Mouse (Mus musculus) neural tube, embryonic 14.5 days (tissue): Measurements from ENCODE around the gene Scpep1. TPM values are rescaled to one million over a fixed set of nuclear protein-coding genes. Genes with fewer than 3 reads are reported as not detected.

Experiments used
- ATAC-seq: fragments of 200-750 bp; cut with Nextera tagmentation; 2 replicates; pipeline ENCODE4 v1.8.0; 2017; ENCODE audit warnings: low read depth, mild to moderate bottlenecking, moderate TSS enrichment, moderate library complexity
- H3K27ac ChIP-seq: fragments of 300-500 bp; sonication (generic); 2 replicates; pipeline ENCODE4 v1.5.1; 2014; ENCODE audit warnings: low read depth, mild to moderate bottlenecking, control low read depth, low read length, moderate library complexity, mixed read lengths
- H3K27me3 ChIP-seq: fragments of 300-500 bp; sonication (generic); 2 replicates; pipeline ENCODE4 v1.6.1; 2014; ENCODE audit warnings: low read length; ENCODE audit not compliant: control insufficient read depth, insufficient read depth
- H3K36me3 ChIP-seq: fragments of 300-500 bp; sonication (generic); 2 replicates; pipeline ENCODE4 v1.6.1; 2014; ENCODE audit warnings: low read length, mixed read lengths; ENCODE audit not compliant: control insufficient read depth, insufficient read depth
- H3K4me1 ChIP-seq: fragments of 300-500 bp; sonication (generic); 2 replicates; pipeline ENCODE4 v1.6.1; 2014; ENCODE audit warnings: low read length; ENCODE audit not compliant: control insufficient read depth, insufficient read depth
- H3K4me2 ChIP-seq: fragments of 300-500 bp; sonication (generic); 2 replicates; pipeline ENCODE4 v1.6.1; 2014; ENCODE audit warnings: mild to moderate bottlenecking, low read depth, low read length, control low read depth
- H3K4me3 ChIP-seq: fragments of 300-500 bp; sonication (generic); 2 replicates; pipeline ENCODE4 v1.5.1; 2014; ENCODE audit warnings: low read depth, low read length, control low read depth, mixed read lengths
- H3K9ac ChIP-seq: fragments of 300-500 bp; sonication (generic); replicated peaks from 2 replicates; pipeline ENCODE4 v1.6.1; 2014; ENCODE audit warnings: low read depth, mild to moderate bottlenecking, control low read depth, low read length, mixed read lengths
- H3K9me3 ChIP-seq: fragments of 300-500 bp; sonication (generic); 2 replicates; pipeline ENCODE4 v1.6.1; 2016; ENCODE audit warnings: low read length; ENCODE audit not compliant: control insufficient read depth
- WGBS: fragments of 180-500 bp; shearing (Covaris S2); extraction: QIAGEN DNeasy Blood & Tissue Kit; methylation state at CpG from one replicate; pipeline ENCODE4 v1.1.7; 2014; 5-methylcytosine and 5-hydroxymethylcytosine counted together
- polyA plus RNA-seq: library from polyadenylated mRNA; unstranded; fragments of >200 nt; fragmentation: Nextera tagmentation; extraction: Ambion mirVana; gene quantifications from 2 replicates; pipeline ENCODE4 v1.2.1, GENCODE M21; 2014

Gene Scpep1
- polyA plus RNA-seq, 1 experiment from 2014 or later: 23.7 TPM

- no peak for ATAC-seq
- Histone ChIP-seq H3K27ac (no peak overlapping the region), H3K9me3 (no peaks in the 10 kb centered on the region), H3K4me2 (no peak overlapping the region), H3K4me3 (no peak overlapping the region), H3K36me3 (no peaks in the 10 kb centered on the region; the same call in 1 of the 2 replicates), H3K4me1 (no peaks in the 10 kb centered on the region), H3K9ac (no peak overlapping the region), H3K27me3 (no peaks in the 10 kb centered on the region)
- 93% methylated on average over 4 of the region's 4 CpGs for WGBS
Measured at GRCm38 (mm10) chr11:88939634-88940033, 15.6 kb downstream of the Scpep1 start.

- no peak for ATAC-seq
- Histone ChIP-seq H3K4me2 (no peak overlapping the region), H3K27me3 (no peaks in the 10 kb centered on the region), H3K4me1 (no peaks in the 10 kb centered on the region), H3K9ac (no peak overlapping the region), H3K27ac (no peak overlapping the region), H3K4me3 (no peak overlapping the region), H3K36me3 (no peaks in the 10 kb centered on the region), H3K9me3 (no peaks in the 10 kb centered on the region)
- WGBS: 97% methylated on average over 2 of the region's 2 CpGs
Measured at GRCm38 (mm10) chr11:88938770-88939169, 16.5 kb downstream of the Scpep1 start.

GRCm38 (mm10) chr11:88937886-88938285 is 17.4 kb downstream of the Scpep1 start:
- no peak for ATAC-seq
- Histone ChIP-seq H3K4me3 (no peak overlapping the region), H3K4me1 (no peaks in the 10 kb centered on the region), H3K4me2 (no peak overlapping the region), H3K36me3 (no peaks in the 10 kb centered on the region), H3K27me3 (no peaks in the 10 kb centered on the region), H3K27ac (no peak overlapping the region), H3K9ac (no peak overlapping the region), H3K9me3 (no peaks in the 10 kb centered on the region)
- WGBS: 96% methylated on average over 2 of the region's 2 CpGs

GRCm38 (mm10) chr11:88934089-88935000 is 20.9 kb downstream of the Scpep1 start:
- H3K4me2 ChIP-seq: no peak overlapping the region
- no peak overlapping the region for H3K9ac ChIP-seq
- H3K4me3 ChIP-seq: no peak overlapping the region
- no peak overlapping the region for H3K27ac ChIP-seq
- ATAC-seq: no peak
- 96% methylated on average over 19 of the region's 19 CpGs for WGBS
- H3K9me3 ChIP-seq: no peaks in the 10 kb centered on the region
- H3K27me3 ChIP-seq: no peaks in the 10 kb centered on the region
- no peaks in the 10 kb centered on the region for H3K4me1 ChIP-seq
- H3K36me3 ChIP-seq: no peaks in the 10 kb centered on the region

- Histone ChIP-seq H3K36me3 (no peaks in the 10 kb centered on the region), H3K9me3 (no peaks in the 10 kb centered on the region), H3K27ac (no peak overlapping the region), H3K4me2 (no peak overlapping the region), H3K4me3 (no peak overlapping the region), H3K4me1 (no peaks in the 10 kb centered on the region), H3K27me3 (no peaks in the 10 kb centered on the region), H3K9ac (no peak overlapping the region)
- no peak for ATAC-seq
- 98% methylated on average over 9 of the region's 9 CpGs for WGBS
Measured at GRCm38 (mm10) chr11:88933030-88933429, 22.2 kb downstream of the Scpep1 start.

GRCm38 (mm10) chr11:88931692-88932530 is 23.4 kb downstream of the Scpep1 start:
- 76% methylated on average over 14 of the region's 14 CpGs for WGBS
- no peak for ATAC-seq
- Histone ChIP-seq H3K4me3 (no peak overlapping the region), H3K4me2 (no peak overlapping the region), H3K36me3 (no peaks in the 10 kb centered on the region), H3K9ac (no peak overlapping the region), H3K27me3 (no peaks in the 10 kb centered on the region), H3K27ac (no peak overlapping the region), H3K4me1 (no peaks in the 10 kb centered on the region), H3K9me3 (no peaks in the 10 kb centered on the region)

GRCm38 (mm10) chr11:88926566-88926965 is 28.7 kb downstream of the Scpep1 start:
- Histone ChIP-seq H3K36me3 (no peaks in the 10 kb centered on the region), H3K4me1 (no peaks in the 10 kb centered on the region), H3K4me2 (no peak overlapping the region), H3K27ac (no peak overlapping the region), H3K4me3 (no peak overlapping the region), H3K9me3 (no peaks in the 10 kb centered on the region), H3K27me3 (no peaks in the 10 kb centered on the region), H3K9ac (no peak overlapping the region)
- 96% methylated on average over 5 of the region's 5 CpGs for WGBS
- ATAC-seq: no peak

GRCm38 (mm10) chr11:88909388-88910036 is 45.8 kb downstream of the Scpep1 start:
- Histone ChIP-seq H3K27me3 (no peaks in the 10 kb centered on the region), H3K9ac (no peak overlapping the region), H3K27ac (no peak overlapping the region), H3K9me3 (no peaks in the 10 kb centered on the region), H3K36me3 (no peaks in the 10 kb centered on the region), H3K4me2 (no peak overlapping the region), H3K4me1 (no peaks in the 10 kb centered on the region), H3K4me3 (no peak overlapping the region)
- no peak for ATAC-seq
- 85% methylated on average over 8 of the region's 8 CpGs for WGBS
